Mouse (Mus musculus) liver, embryonic 16.5 days (tissue): ENCODE results near the gene Bcl2l1. TPM values are rescaled to one million over a fixed set of nuclear protein-coding genes. Genes with fewer than 3 reads are reported as not detected.

ENCODE experiments used
- ATAC-seq: fragments of 200-750 bp; cut with Nextera tagmentation; 2 replicates; pipeline ENCODE4 v1.8.0; 2017; ENCODE audit warnings: low read depth, mild to moderate bottlenecking, moderate number of reproducible peaks, moderate library complexity
- H3K27ac ChIP-seq: fragments of 300-500 bp; sonication (generic); 2 replicates; pipeline ENCODE4 v1.5.1; 2014; ENCODE audit warnings: mild to moderate bottlenecking, low read length
- H3K27me3 ChIP-seq: fragments of 300-500 bp; sonication (generic); 2 replicates; pipeline ENCODE4 v1.6.1; 2014; ENCODE audit warnings: low read depth, low read length, mixed read lengths; ENCODE audit not compliant: control insufficient read depth, insufficient read depth
- H3K36me3 ChIP-seq: fragments of 300-500 bp; sonication (generic); 2 replicates; pipeline ENCODE4 v1.6.1; 2014; ENCODE audit warnings: mild to moderate bottlenecking; ENCODE audit not compliant: control insufficient read depth, insufficient read depth
- H3K4me1 ChIP-seq: fragments of 300-500 bp; sonication (generic); 2 replicates; pipeline ENCODE4 v1.6.1; 2014; ENCODE audit warnings: low read depth, low read length, mixed read lengths; ENCODE audit not compliant: control insufficient read depth
- H3K4me2 ChIP-seq: fragments of 300-500 bp; sonication (generic); 2 replicates; pipeline ENCODE4 v1.6.1; 2014; ENCODE audit warnings: low read depth, low read length, mixed read lengths
- H3K4me3 ChIP-seq: fragments of 300-500 bp; sonication (generic); 2 replicates; pipeline ENCODE4 v1.5.1; 2014; ENCODE audit warnings: low read depth, mild to moderate bottlenecking, low read length
- H3K9ac ChIP-seq: fragments of 300-500 bp; sonication (generic); 2 replicates; pipeline ENCODE4 v1.6.1; 2014; ENCODE audit warnings: low read depth, low read length
- H3K9me3 ChIP-seq: fragments of 300-500 bp; sonication (generic); replicated peaks from 2 replicates; pipeline ENCODE4 v1.6.1; 2016; ENCODE audit warnings: low read length; ENCODE audit not compliant: control insufficient read depth
- WGBS: fragments of 180-500 bp; shearing (Covaris S2); extraction: QIAGEN DNeasy Blood & Tissue Kit; methylation state at CpG from one replicate; pipeline ENCODE4 v1.1.7; 2014; ENCODE audit not compliant: insufficient replicate concordance; 5-methylcytosine and 5-hydroxymethylcytosine counted together
- polyA plus RNA-seq: library from polyadenylated mRNA; unstranded; fragments of >200 nt; fragmentation: Nextera tagmentation; extraction: Ambion mirVana; gene quantifications from 2 replicates; pipeline ENCODE4 v1.2.1, GENCODE M21; 2015

The Bcl2l1 gene
- polyA plus RNA-seq, 1 experiment from 2014 or later = 241 TPM

GRCm38 (mm10) chr2:152811336-152812165, 20.0 kb downstream of the Bcl2l1 start:
- ATAC-seq = peak; percentile 83
- H3K27ac ChIP-seq = peak overlapping the region; percentile 99
- H3K27me3 ChIP-seq = no peaks in the 10 kb centered on the region
- WGBS = 35% methylated on average over 3 of the region's 3 CpGs
- peak overlapping the region; percentile 58 for H3K4me2 ChIP-seq
- H3K4me1 ChIP-seq = peaks cover 90% of the 10 kb centered on the region
- H3K36me3 ChIP-seq = no peaks in the 10 kb centered on the region
- peak overlapping the region; percentile 34; the same call in 1 of the 2 replicates for H3K4me3 ChIP-seq
- peak overlapping the region; percentile 63 for H3K9ac ChIP-seq
- H3K9me3 ChIP-seq = no peaks in the 10 kb centered on the region

- Histone ChIP-seq H3K36me3 (no peaks in the 10 kb centered on the region), H3K4me1 (peaks cover 90% of the 10 kb centered on the region), H3K9ac (peak overlapping the region; percentile 63), H3K27ac (peak overlapping the region; percentile 99), H3K27me3 (no peaks in the 10 kb centered on the region), H3K4me3 (peak overlapping the region; percentile 34; the same call in 1 of the 2 replicates), H3K9me3 (no peaks in the 10 kb centered on the region), H3K4me2 (peak overlapping the region; percentile 58)
- WGBS = 44% methylated on average over 5 of the region's 5 CpGs
- no peak for ATAC-seq
These were observed 21.2 kb downstream of the Bcl2l1 start for GRCm38 (mm10) chr2:152810158-152810941.

DNA sequence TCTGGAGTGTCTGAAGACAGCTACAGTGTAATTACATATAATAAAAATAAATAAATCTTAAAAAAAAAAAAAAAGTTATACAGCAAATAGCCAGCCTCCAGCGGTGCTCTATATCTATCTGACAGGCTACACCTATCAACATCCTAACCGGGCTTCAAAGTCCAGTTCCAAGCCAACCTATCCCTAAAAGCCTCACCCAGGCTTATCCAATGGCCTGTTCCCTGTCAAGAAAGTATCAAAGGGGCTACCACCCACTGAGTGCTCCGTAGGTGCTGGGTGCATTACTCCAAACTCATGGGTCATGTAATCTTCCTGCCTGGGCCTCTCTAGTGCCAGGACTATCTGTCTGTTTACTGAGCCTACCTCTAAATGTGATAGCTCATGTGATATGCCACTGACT, 23.4 kb downstream of the Bcl2l1 start:
- WGBS = 64% methylated on average over 3 of the region's 3 CpGs
- Histone ChIP-seq H3K27ac (peak overlapping the region; percentile 39), H3K9ac (0 out of 2 replicates have a peak overlapping the region, but pooled peaks have one; percentile 4), H3K4me3 (no peak overlapping the region), H3K9me3 (no peaks in the 10 kb centered on the region), H3K4me1 (peaks cover 90% of the 10 kb centered on the region), H3K36me3 (no peaks in the 10 kb centered on the region; the same call in 1 of the 2 replicates), H3K27me3 (no peaks in the 10 kb centered on the region), H3K4me2 (no peak overlapping the region)
- peak; percentile 14; the same call in 1 of the 2 replicates for ATAC-seq

DNA sequence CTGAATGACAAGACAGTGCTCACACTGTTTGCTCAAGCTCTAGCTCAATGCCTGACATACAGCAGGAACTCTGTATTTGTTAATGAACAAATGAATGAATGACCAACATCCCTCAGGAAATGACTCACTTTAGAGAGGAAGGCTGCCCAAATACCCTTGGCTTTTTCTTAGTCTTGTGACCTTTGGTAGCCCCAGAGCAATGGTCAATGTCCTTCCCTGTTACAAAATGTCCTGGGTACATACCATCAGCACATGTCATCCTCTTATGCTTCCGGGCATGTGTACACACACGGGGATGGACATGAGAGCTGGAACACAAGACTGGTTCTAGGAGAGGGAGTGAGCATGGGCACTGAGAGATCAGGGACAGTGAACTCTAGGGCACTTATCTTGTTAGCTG, 25.5 kb downstream of the Bcl2l1 start:
- ATAC-seq = peak; percentile 19; the same call in 1 of the 2 replicates
- H3K36me3 ChIP-seq = no peaks in the 10 kb centered on the region; the same call in 1 of the 2 replicates
- 49% methylated on average over 2 of the region's 2 CpGs for WGBS
- no peaks in the 10 kb centered on the region for H3K9me3 ChIP-seq
- H3K9ac ChIP-seq = no peak overlapping the region; the same call in 1 of the 2 replicates
- peaks cover 85% of the 10 kb centered on the region for H3K4me1 ChIP-seq
- no peak overlapping the region for H3K4me2 ChIP-seq
- H3K27me3 ChIP-seq = no peaks in the 10 kb centered on the region
- no peak overlapping the region for H3K4me3 ChIP-seq
- peak overlapping the region; percentile 79 for H3K27ac ChIP-seq

DNA sequence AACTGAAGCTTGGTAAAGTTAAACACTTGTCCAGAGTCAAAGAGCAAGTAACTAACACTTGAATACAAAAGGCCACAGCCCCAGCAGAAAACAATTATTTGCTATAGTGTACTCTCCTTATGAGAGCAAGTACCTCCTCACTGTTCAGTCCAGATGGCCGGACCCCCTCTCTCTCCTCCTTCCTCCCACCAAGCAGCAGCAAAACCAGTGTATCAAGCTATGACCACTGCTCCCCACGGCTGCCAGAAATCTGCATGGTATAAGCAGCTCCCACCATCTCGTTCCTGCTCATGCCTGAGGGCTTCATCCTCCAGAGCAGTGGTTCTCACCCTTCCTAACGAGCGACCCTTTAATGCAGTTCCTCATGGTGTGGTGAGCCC, 26.4 kb downstream of the Bcl2l1 start:
- peak overlapping the region; percentile 79 for H3K27ac ChIP-seq
- H3K9me3 ChIP-seq = no peaks in the 10 kb centered on the region
- 67% methylated on average over 5 of the region's 5 CpGs for WGBS
- H3K4me1 ChIP-seq = peaks cover 78% of the 10 kb centered on the region
- no peaks in the 10 kb centered on the region; the same call in 1 of the 2 replicates for H3K36me3 ChIP-seq
- peak overlapping the region; percentile 42; the same call in 1 of the 2 replicates for H3K4me2 ChIP-seq
- no peak for ATAC-seq
- H3K27me3 ChIP-seq = no peaks in the 10 kb centered on the region
- no peak overlapping the region; the same call in 1 of the 2 replicates for H3K4me3 ChIP-seq
- peak overlapping the region; percentile 59; the same call in 1 of the 2 replicates for H3K9ac ChIP-seq

DNA sequence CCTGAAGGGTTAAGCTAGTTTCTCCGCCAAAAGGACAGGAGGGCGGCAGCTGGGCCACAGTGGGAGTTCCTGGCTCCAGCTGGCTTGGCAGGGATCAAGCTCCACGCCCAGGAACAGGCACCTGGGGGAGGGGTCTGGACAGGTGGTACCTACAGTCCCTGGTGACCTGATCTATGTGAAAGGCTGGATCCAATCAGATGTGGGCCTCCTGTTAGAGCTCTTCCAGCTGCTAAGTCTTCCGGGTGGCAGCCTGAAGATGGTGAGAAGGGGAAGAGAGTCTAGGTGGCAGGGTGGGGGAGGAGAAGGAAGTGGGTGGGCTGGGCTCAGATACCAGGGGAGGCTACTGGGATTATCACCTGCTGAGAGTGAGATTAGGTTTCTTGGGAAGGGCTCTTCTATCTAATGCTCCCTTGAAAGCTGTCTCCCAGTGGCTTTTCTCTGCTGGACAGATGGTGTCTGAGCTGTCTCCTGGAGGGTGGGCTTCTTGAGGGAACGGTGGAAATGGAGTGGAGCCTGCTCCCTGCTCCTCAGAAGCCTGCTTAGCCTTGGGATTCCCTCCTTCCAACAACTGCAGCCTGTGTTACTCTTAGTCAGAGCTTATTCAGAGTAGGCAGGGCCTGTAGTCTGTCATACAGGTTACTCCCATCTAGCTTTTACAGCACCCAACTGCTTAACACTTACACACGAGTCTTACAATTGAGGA, 27.0 kb downstream of the Bcl2l1 start:
- 14% methylated on average over 6 of the region's 6 CpGs for WGBS
- peaks cover 75% of the 10 kb centered on the region for H3K4me1 ChIP-seq
- H3K4me2 ChIP-seq = peak overlapping the region; percentile 42
- ATAC-seq = peak; percentile 52
- H3K27ac ChIP-seq = peak overlapping the region; percentile 79
- H3K9ac ChIP-seq = peak overlapping the region; percentile 59
- H3K27me3 ChIP-seq = no peaks in the 10 kb centered on the region
- no peaks in the 10 kb centered on the region; the same call in 1 of the 2 replicates for H3K36me3 ChIP-seq
- peak overlapping the region; percentile 15; the same call in 1 of the 2 replicates for H3K4me3 ChIP-seq
- H3K9me3 ChIP-seq = no peaks in the 10 kb centered on the region

DNA sequence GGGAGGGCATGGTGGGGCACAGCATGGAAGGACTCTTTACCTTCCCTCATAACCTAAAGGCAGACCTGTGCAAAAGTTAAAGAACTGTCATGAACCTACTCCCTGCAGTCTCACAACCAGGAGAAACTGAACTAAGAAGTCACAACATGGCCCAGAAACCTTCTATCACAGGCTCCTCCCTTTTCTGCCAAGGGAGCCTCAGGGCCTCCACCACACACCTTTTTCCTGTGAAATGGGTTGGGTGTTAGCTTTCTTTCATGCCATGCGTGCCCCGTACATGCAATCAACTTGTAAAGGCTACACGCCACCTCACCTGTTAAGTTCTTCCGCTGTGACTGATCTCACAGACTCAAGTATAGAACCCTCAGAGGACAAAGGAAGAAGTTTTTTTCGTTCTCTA, 28.4 kb downstream of the Bcl2l1 start:
- Histone ChIP-seq H3K4me1 (peaks cover 61% of the 10 kb centered on the region), H3K9me3 (no peaks in the 10 kb centered on the region), H3K36me3 (no peaks in the 10 kb centered on the region; the same call in 1 of the 2 replicates), H3K4me3 (no peak overlapping the region), H3K4me2 (peak overlapping the region; percentile 22), H3K27ac (peak overlapping the region; percentile 67), H3K27me3 (no peaks in the 10 kb centered on the region), H3K9ac (peak overlapping the region; percentile 42; the same call in 1 of the 2 replicates)
- WGBS = 76% methylated on average over 5 of the region's 5 CpGs
- ATAC-seq = no peak

DNA sequence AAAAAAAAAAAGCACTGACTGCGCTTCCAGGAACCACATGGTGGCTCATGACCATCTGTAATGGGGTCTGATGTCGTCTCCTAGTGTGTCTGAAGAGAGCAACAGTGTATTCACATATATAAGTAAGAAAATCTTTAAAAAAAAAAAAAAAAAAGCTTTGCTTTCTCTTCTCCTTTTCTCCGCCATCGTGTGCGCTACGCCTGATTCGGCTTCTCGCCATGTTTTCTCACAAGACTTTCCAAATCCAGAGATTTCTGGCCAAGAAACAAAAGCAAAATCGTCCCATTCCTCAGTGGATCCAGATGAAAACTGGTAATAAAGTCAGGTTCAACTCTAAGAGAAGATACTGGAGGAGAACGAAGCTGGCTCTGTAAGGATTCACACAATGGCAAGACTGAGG, 29.2 kb downstream of the Bcl2l1 start:
- H3K27me3 ChIP-seq = no peaks in the 10 kb centered on the region
- H3K9ac ChIP-seq = no peak overlapping the region
- H3K4me3 ChIP-seq = no peak overlapping the region
- H3K27ac ChIP-seq = no peak overlapping the region
- ATAC-seq = no peak
- no peaks in the 10 kb centered on the region for H3K9me3 ChIP-seq
- no peaks in the 10 kb centered on the region; the same call in 1 of the 2 replicates for H3K36me3 ChIP-seq
- peaks cover 64% of the 10 kb centered on the region for H3K4me1 ChIP-seq
- WGBS = 87% methylated on average over 10 of the region's 10 CpGs
- no peak overlapping the region for H3K4me2 ChIP-seq
